Mouse (Mus musculus): ENCODE results near the gene Ccnk. TPM values are rescaled to one million over a fixed set of nuclear protein-coding genes. Genes with fewer than 3 reads are reported as not detected.

The Ccnk gene
- polyA plus RNA-seq, 1 experiment from 2014 or later, result 3.2 TPM

- H3K27me3 ChIP-seq (replicated peaks), result no peaks in the 10 kb centered on the region
- WGBS, result 77% methylated on average over 11 of the region's 11 CpGs
- H3K4me3 ChIP-seq (replicated peaks), result no peak overlapping the region
- peaks cover 54% of the 10 kb centered on the region for H3K4me1 ChIP-seq
- no peak overlapping the region for H3K4me2 ChIP-seq
- H3K27ac ChIP-seq, result no peak overlapping the region
- ATAC-seq (ENCODE audit: insufficient read depth, low FRiP score, low read depth), result no peak
- no peak overlapping the region for H3K9ac ChIP-seq
- H3K9me3 ChIP-seq, result no peaks in the 10 kb centered on the region
- no peaks in the 10 kb centered on the region for H3K36me3 ChIP-seq
Observed at GRCm38 (mm10) chr12:108216611-108217370, 37.4 kb downstream of the Ccnk start.

DNA sequence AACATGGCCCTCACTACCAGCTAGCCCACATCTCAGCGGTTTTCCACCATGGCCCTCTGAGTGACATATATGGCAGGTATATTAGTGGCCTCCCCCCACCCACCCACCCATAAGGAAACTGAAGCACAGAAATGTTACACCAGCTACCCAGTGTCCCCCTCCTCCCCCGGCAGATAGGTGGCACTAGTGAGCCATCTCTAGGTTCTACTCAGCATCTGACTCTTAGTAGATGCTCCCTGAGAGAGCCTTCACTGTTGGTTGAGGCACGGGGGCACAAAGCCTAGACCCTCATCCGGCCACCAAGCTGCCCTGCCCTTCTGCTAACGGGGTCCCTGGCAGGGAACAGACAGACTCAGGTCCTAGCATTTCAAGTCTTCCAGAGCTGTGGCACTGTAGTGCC is 38.2 kb downstream of the Ccnk start:
- Histone ChIP-seq H3K27ac (no peak overlapping the region), H3K4me3 (replicated peaks) (no peak overlapping the region), H3K27me3 (replicated peaks) (no peaks in the 10 kb centered on the region), H3K4me1 (peaks cover 49% of the 10 kb centered on the region), H3K4me2 (no peak overlapping the region), H3K36me3 (no peaks in the 10 kb centered on the region), H3K9ac (no peak overlapping the region), H3K9me3 (no peaks in the 10 kb centered on the region)
- ATAC-seq (ENCODE audit: insufficient read depth, low FRiP score, low read depth), result no peak
- WGBS, result 75% methylated on average over 5 of the region's 5 CpGs

- peak overlapping the region; percentile 84 for H3K27ac ChIP-seq
- H3K9me3 ChIP-seq, result no peaks in the 10 kb centered on the region
- peak overlapping the region; percentile 32 for H3K4me2 ChIP-seq
- H3K9ac ChIP-seq, result no peak overlapping the region
- H3K4me3 ChIP-seq (replicated peaks), result no peak overlapping the region
- H3K27me3 ChIP-seq (replicated peaks), result no peaks in the 10 kb centered on the region
- H3K4me1 ChIP-seq, result peaks cover 44% of the 10 kb centered on the region
- ATAC-seq (ENCODE audit: insufficient read depth, low FRiP score, low read depth), result no peak
- no peaks in the 10 kb centered on the region for H3K36me3 ChIP-seq
- 28% methylated on average over 15 of the region's 15 CpGs for WGBS
Observed at GRCm38 (mm10) chr12:108219163-108219562, 39.8 kb downstream of the Ccnk start.

GRCm38 (mm10) chr12:108219825-108220616 is 40.6 kb downstream of the Ccnk start:
- Histone ChIP-seq H3K4me1 (peaks cover 40% of the 10 kb centered on the region), H3K36me3 (no peaks in the 10 kb centered on the region), H3K9ac (no peak overlapping the region), H3K9me3 (no peaks in the 10 kb centered on the region), H3K27ac (peak overlapping the region; percentile 84), H3K4me2 (peak overlapping the region; percentile 32), H3K27me3 (replicated peaks) (no peaks in the 10 kb centered on the region), H3K4me3 (replicated peaks) (no peak overlapping the region)
- ATAC-seq (ENCODE audit: insufficient read depth, low FRiP score, low read depth), result no peak; the same call in 1 of the 2 replicates
- 65% methylated on average over 20 of the region's 21 CpGs for WGBS

- Histone ChIP-seq H3K4me3 (replicated peaks) (no peak overlapping the region), H3K9ac (no peak overlapping the region), H3K4me2 (no peak overlapping the region), H3K36me3 (no peaks in the 10 kb centered on the region), H3K9me3 (no peaks in the 10 kb centered on the region), H3K27me3 (replicated peaks) (no peaks in the 10 kb centered on the region), H3K27ac (peak overlapping the region; percentile 11; the same call in 1 of the 2 replicates), H3K4me1 (peaks cover 40% of the 10 kb centered on the region)
- no peak for ATAC-seq (ENCODE audit: insufficient read depth, low FRiP score, low read depth)
- 74% methylated on average over 12 of the region's 12 CpGs for WGBS
Observed at GRCm38 (mm10) chr12:108220621-108221020, 41.2 kb downstream of the Ccnk start.

GRCm38 (mm10) chr12:108221206-108221605 is 41.8 kb downstream of the Ccnk start:
- Histone ChIP-seq H3K9ac (no peak overlapping the region), H3K9me3 (no peaks in the 10 kb centered on the region), H3K4me2 (no peak overlapping the region), H3K27me3 (replicated peaks) (no peaks in the 10 kb centered on the region), H3K27ac (peak overlapping the region; percentile 11; the same call in 1 of the 2 replicates), H3K4me1 (peaks cover 45% of the 10 kb centered on the region), H3K36me3 (no peaks in the 10 kb centered on the region), H3K4me3 (replicated peaks) (no peak overlapping the region)
- WGBS, result 60% methylated on average over 10 of the region's 10 CpGs
- no peak for ATAC-seq (ENCODE audit: insufficient read depth, low FRiP score, low read depth)

DNA sequence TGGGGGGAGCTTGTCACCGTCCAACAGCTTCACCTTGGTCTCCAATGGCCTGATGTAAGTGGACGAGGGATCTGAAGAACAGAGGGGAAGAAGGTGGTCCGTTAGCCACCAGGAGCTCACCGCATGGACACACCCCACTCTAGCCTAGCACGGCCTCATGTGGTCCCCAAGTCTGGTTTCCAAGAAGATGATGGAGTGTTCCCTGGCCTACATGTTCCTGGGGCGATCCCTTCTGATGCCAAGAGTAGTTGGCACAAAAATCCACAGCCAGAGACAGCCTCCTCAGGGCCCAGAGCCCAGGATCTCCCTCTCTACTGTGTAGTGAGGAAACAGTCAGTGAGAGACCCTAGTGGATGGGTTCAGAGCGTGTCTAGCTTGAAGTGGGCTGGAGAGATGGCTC is 42.3 kb downstream of the Ccnk start:
- WGBS, result 87% methylated on average over 7 of the region's 7 CpGs
- H3K27me3 ChIP-seq (replicated peaks), result no peaks in the 10 kb centered on the region

GRCm38 (mm10) chr12:108223357-108223756 is 44.0 kb downstream of the Ccnk start:
- 56% methylated on average over 8 of the region's 8 CpGs for WGBS
- Histone ChIP-seq H3K9ac (no peak overlapping the region), H3K27ac (no peak overlapping the region), H3K9me3 (no peaks in the 10 kb centered on the region), H3K4me1 (peaks cover 48% of the 10 kb centered on the region), H3K4me3 (replicated peaks) (no peak overlapping the region), H3K36me3 (no peaks in the 10 kb centered on the region), H3K27me3 (replicated peaks) (no peaks in the 10 kb centered on the region), H3K4me2 (no peak overlapping the region)
- ATAC-seq (ENCODE audit: insufficient read depth, low FRiP score, low read depth), result peak; percentile 33; the same call in 1 of the 2 replicates

More for the DNA sequence above, 42.3 kb downstream of the Ccnk start:
- no peaks in the 10 kb centered on the region for H3K36me3 ChIP-seq
- H3K9ac ChIP-seq, result no peak overlapping the region
- no peak for ATAC-seq (ENCODE audit: insufficient read depth, low FRiP score, low read depth)
- no peak overlapping the region for H3K4me3 ChIP-seq (replicated peaks)
- no peaks in the 10 kb centered on the region for H3K9me3 ChIP-seq
- H3K4me2 ChIP-seq, result no peak overlapping the region
- no peak overlapping the region for H3K27ac ChIP-seq
- H3K4me1 ChIP-seq, result peaks cover 48% of the 10 kb centered on the region

DNA sequence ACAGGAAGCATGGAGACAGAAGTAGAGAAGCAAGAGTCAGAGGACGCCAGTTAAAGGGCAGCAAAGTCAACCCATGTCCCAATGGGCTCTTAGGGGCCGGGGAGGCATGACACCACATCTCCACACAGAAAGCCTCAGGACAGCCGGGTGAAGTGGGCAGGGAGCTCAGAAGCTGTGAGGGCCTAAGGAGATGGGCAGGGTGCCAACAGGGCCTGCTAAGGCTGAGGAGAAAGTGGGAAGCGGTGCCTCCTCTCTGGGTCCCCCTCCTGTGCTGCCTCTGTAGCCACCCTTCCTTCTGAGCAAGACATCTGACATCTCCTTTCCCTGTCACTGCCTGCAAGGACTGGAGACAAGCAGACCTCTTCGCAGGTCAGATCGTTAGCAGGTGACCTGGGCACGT is 46.4 kb downstream of the Ccnk start:
- Histone ChIP-seq H3K9ac (no peak overlapping the region), H3K9me3 (no peaks in the 10 kb centered on the region), H3K36me3 (no peaks in the 10 kb centered on the region), H3K27ac (no peak overlapping the region), H3K4me1 (peaks cover 34% of the 10 kb centered on the region), H3K4me3 (replicated peaks) (no peak overlapping the region), H3K27me3 (replicated peaks) (no peaks in the 10 kb centered on the region), H3K4me2 (no peak overlapping the region)
- ATAC-seq (ENCODE audit: insufficient read depth, low FRiP score, low read depth), result no peak
- WGBS, result 70% methylated on average over 7 of the region's 7 CpGs

GRCm38 (mm10) chr12:108226216-108226615 is 46.8 kb downstream of the Ccnk start:
- H3K36me3 ChIP-seq, result no peaks in the 10 kb centered on the region
- no peak overlapping the region for H3K27ac ChIP-seq
- no peaks in the 10 kb centered on the region for H3K9me3 ChIP-seq
- ATAC-seq (ENCODE audit: insufficient read depth, low FRiP score, low read depth), result no peak
- H3K9ac ChIP-seq, result no peak overlapping the region
- no peak overlapping the region for H3K4me2 ChIP-seq
- H3K4me3 ChIP-seq (replicated peaks), result no peak overlapping the region
- H3K4me1 ChIP-seq, result peaks cover 29% of the 10 kb centered on the region
- WGBS, result 82% methylated on average over 13 of the region's 13 CpGs
- H3K27me3 ChIP-seq (replicated peaks), result no peaks in the 10 kb centered on the region

- Histone ChIP-seq H3K4me1 (peaks cover 27% of the 10 kb centered on the region), H3K4me2 (no peak overlapping the region), H3K27ac (no peak overlapping the region), H3K9ac (no peak overlapping the region), H3K36me3 (no peaks in the 10 kb centered on the region), H3K4me3 (replicated peaks) (no peak overlapping the region), H3K9me3 (no peaks in the 10 kb centered on the region), H3K27me3 (replicated peaks) (no peaks in the 10 kb centered on the region)
- ATAC-seq (ENCODE audit: insufficient read depth, low FRiP score, low read depth), result no peak
- WGBS, result 88% methylated on average over 12 of the region's 12 CpGs
Observed at GRCm38 (mm10) chr12:108226941-108227340, 47.6 kb downstream of the Ccnk start.

DNA sequence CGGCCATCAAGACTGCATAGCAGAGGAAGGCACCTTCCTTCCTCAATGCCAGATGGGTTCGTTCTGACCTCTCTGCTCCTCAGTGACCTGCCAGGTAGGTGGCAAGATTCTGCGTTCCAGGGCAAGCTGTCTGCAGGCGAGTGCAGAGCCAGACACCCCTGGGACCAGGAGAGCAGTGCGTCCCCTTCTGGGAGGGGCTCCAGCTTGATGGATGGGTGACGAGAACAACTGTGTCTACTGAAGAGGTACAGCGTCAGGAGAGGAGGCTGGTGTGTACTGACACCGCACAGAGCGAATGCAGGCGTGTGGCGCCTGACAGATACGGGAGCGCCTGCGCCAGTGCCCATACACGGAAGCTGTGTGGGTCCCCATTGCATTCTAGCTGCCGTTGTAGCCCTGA is 48.1 kb downstream of the Ccnk start:
- Histone ChIP-seq H3K9me3 (no peaks in the 10 kb centered on the region), H3K36me3 (no peaks in the 10 kb centered on the region), H3K27me3 (replicated peaks) (no peaks in the 10 kb centered on the region), H3K27ac (no peak overlapping the region), H3K4me1 (peaks cover 27% of the 10 kb centered on the region), H3K9ac (no peak overlapping the region), H3K4me2 (no peak overlapping the region), H3K4me3 (replicated peaks) (no peak overlapping the region)
- ATAC-seq (ENCODE audit: insufficient read depth, low FRiP score, low read depth), result no peak
- 80% methylated on average over 16 of the region's 16 CpGs for WGBS

Data from stomach, embryonic 15.5 days (tissue).